Mouse (Mus musculus): ENCODE measurements around the gene Atf1.

GRCm38 (mm10) chr15:100303428-100304018 lies 75.9 kb downstream of the Atf1 start:
- TF ChIP-seq CTCF (IDR thresholded peaks at IDR 0.05; ENCODE audit: low read depth) (no peak), EP300 (IDR thresholded peaks at IDR 0.05; ENCODE audit: low read depth) (0 out of 2 replicates have a peak, but pooled peaks have one; percentile 11)
